Mouse (Mus musculus) testis, adult 2 months (tissue): ENCODE measurements around the gene Olfr813. TPM values are rescaled to one million over a fixed set of nuclear protein-coding genes. Genes with fewer than 3 reads are reported as not detected.
"Not testable (repeated sequence)": the region's sequence is repeated elsewhere in the genome, so short reads cannot be mapped to it uniquely, and the experiment has no call there.

ENCODE experiments used
- H3K27ac ChIP-seq: fragments of 200-500 bp; 2 replicates; pipeline ENCODE4 v1.5.1; 2012; ENCODE audit warnings: low read depth, low read length; ENCODE audit not compliant: control insufficient read depth, insufficient read depth
- H3K27me3 ChIP-seq: fragments of 200-500 bp; 2 replicates; pipeline ENCODE4 v1.6.1; 2012; ENCODE audit warnings: mild to moderate bottlenecking, low read length, moderate library complexity; ENCODE audit not compliant: control insufficient read depth, insufficient read depth
- H3K36me3 ChIP-seq: fragments of 200-500 bp; 2 replicates; pipeline ENCODE4 v1.6.1; 2012; ENCODE audit warnings: mild to moderate bottlenecking, low read length; ENCODE audit not compliant: control insufficient read depth, insufficient read depth
- H3K4me1 ChIP-seq: fragments of 200-500 bp; 2 replicates; pipeline ENCODE4 v1.6.1; 2012; ENCODE audit warnings: low read length; ENCODE audit not compliant: control insufficient read depth, insufficient read depth
- H3K4me3 ChIP-seq: fragments of 200-500 bp; 2 replicates; pipeline ENCODE4 v1.5.1; 2012; ENCODE audit warnings: low read depth, mild to moderate bottlenecking, low read length, moderate library complexity, mixed read lengths; ENCODE audit not compliant: control insufficient read depth
- CTCF ChIP-seq: fragments of 200-500 bp; IDR thresholded peaks from 2 replicates; pipeline ENCODE4 v1.5.1; 2012; ENCODE audit warnings: low read depth, mild to moderate bottlenecking, inconsistent platforms, low read length, moderate library complexity; ENCODE audit not compliant: control insufficient read depth, insufficient read depth, insufficient replicate concordance
- POLR2A ChIP-seq: fragments of 200-500 bp; IDR thresholded peaks from 2 replicates; pipeline ENCODE4 v1.6.1; 2012; ENCODE audit warnings: low read depth, mild to moderate bottlenecking, inconsistent platforms, low read length, moderate library complexity; ENCODE audit not compliant: control insufficient read depth
- polyA plus RNA-seq: library from polyadenylated mRNA; depleted of rRNA; stranded (reverse); fragments of >200 nt; gene quantifications from 2 replicates; pipeline ENCODE4 v1.2.3, GENCODE M21; 2012; rRNA removed

Gene Olfr813
- not detected in 2 replicates for polyA plus RNA-seq

- TF ChIP-seq POLR2A (no peak), CTCF (no peak)
- Histone ChIP-seq H3K27ac (no peak within 1 kb of the TSS), H3K27me3 (no peaks in the 10 kb centered on the region), H3K36me3 (no peaks in the 10 kb centered on the region), H3K4me1 (no peaks in the 10 kb centered on the region), H3K4me3 (no peak within 1 kb of the TSS)
These were observed at the start of gene Olfr813 for GRCm38 (mm10) chr10:129855067-129855466. Olfr813 (plus strand) TSS chr10:129855367.

- Histone ChIP-seq H3K4me1 (no peaks in the 10 kb centered on the region), H3K36me3 (no peaks in the 10 kb centered on the region), H3K27ac (no peak within 1 kb of the TSS), H3K27me3 (no peaks in the 10 kb centered on the region), H3K4me3 (no peak within 1 kb of the TSS)
- TF ChIP-seq POLR2A, result no peak
- TF ChIP-seq CTCF, result no peak
These were observed 9.2 kb upstream of the Olfr813 start, which contains the start of gene Olfr812 for GRCm38 (mm10) chr10:129845994-129846393. Olfr812 (minus strand) TSS chr10:129846094.

GRCm38 (mm10) chr10:129847343-129847742, 7.8 kb upstream of the Olfr813 start:
- no peak overlapping the region for H3K4me3 ChIP-seq

GRCm38 (mm10) chr10:129879751-129880150, 24.6 kb downstream of the Olfr813 start, which contains the start of gene Olfr814:
Olfr814 (minus strand) TSS chr10:129879851.
- H3K4me3 ChIP-seq, H3K27ac ChIP-seq, H3K36me3 ChIP-seq, H3K4me1 ChIP-seq, H3K27me3 ChIP-seq: not testable (repeated sequence)

More at GRCm38 (mm10) chr10:129847343-129847742, 7.8 kb upstream of the Olfr813 start:
- no peaks in the 10 kb centered on the region for H3K27me3 ChIP-seq
- no peak for TF ChIP-seq POLR2A
- no peak for TF ChIP-seq CTCF
- H3K4me1 ChIP-seq, result no peaks in the 10 kb centered on the region
- H3K36me3 ChIP-seq, result no peaks in the 10 kb centered on the region
- no peak overlapping the region for H3K27ac ChIP-seq

- H3K36me3 ChIP-seq, H3K4me3 ChIP-seq, H3K27ac ChIP-seq, H3K4me1 ChIP-seq, H3K27me3 ChIP-seq: not testable (repeated sequence)
These were observed 30.3 kb downstream of the Olfr813 start for GRCm38 (mm10) chr10:129885496-129885895.

- TF ChIP-seq CTCF, result no peak
- TF ChIP-seq POLR2A, result no peak
- H3K27me3 ChIP-seq, result no peaks in the 10 kb centered on the region
- H3K36me3 ChIP-seq, result no peaks in the 10 kb centered on the region
- H3K4me1 ChIP-seq, result no peaks in the 10 kb centered on the region
- H3K27ac ChIP-seq, result no peak overlapping the region
- H3K4me3 ChIP-seq, result no peak overlapping the region
These were observed 30.8 kb downstream of the Olfr813 start for GRCm38 (mm10) chr10:129885934-129886333.

- not testable (repeated sequence) for H3K4me3 ChIP-seq, H3K36me3 ChIP-seq, H3K4me1 ChIP-seq, H3K27ac ChIP-seq, H3K27me3 ChIP-seq
These were observed 50.6 kb downstream of the Olfr813 start, which contains the start of gene Olfr815 for GRCm38 (mm10) chr10:129905767-129906166. Olfr815 (minus strand) TSS chr10:129905867.

Other genes with a start within 250 kb of the Olfr813 start
- gene Olfr796, start 242.8 kb upstream of the Olfr813 start, polyA plus RNA-seq, result not detected in 2 replicates
- not detected in 2 replicates for gene Olfr798, start 227.4 kb upstream of the Olfr813 start, polyA plus RNA-seq
- gene Olfr799, start 217.9 kb upstream of the Olfr813 start, polyA plus RNA-seq, result not detected in 2 replicates
- not detected in 2 replicates for gene Olfr800, start 197.7 kb upstream of the Olfr813 start, polyA plus RNA-seq
- not detected in 2 replicates for gene Olfr801, start 181.5 kb upstream of the Olfr813 start, polyA plus RNA-seq
- gene Olfr802, start 167.2 kb upstream of the Olfr813 start, polyA plus RNA-seq, result not detected in 2 replicates
- gene Olfr803, start 161.1 kb upstream of the Olfr813 start, polyA plus RNA-seq, result not detected in 2 replicates
- not detected in 2 replicates for gene Olfr804, start 152.2 kb upstream of the Olfr813 start, polyA plus RNA-seq
- gene Olfr805, start 126.0 kb upstream of the Olfr813 start, polyA plus RNA-seq, result 0.04 TPM in 1 of 2 replicates, not detected in the other
- gene Olfr806, start 113.4 kb upstream of the Olfr813 start, polyA plus RNA-seq, result not detected in 2 replicates
- gene Olfr807, start 97.6 kb upstream of the Olfr813 start, polyA plus RNA-seq, result not detected in 2 replicates
- gene Olfr808, start 89.9 kb upstream of the Olfr813 start, polyA plus RNA-seq, result not detected in 2 replicates
- not detected in 2 replicates for gene Olfr809, start 80.7 kb upstream of the Olfr813 start, polyA plus RNA-seq
- not detected in 2 replicates for gene Olfr810, start 60.5 kb upstream of the Olfr813 start, polyA plus RNA-seq
- gene Olfr811, start 51.0 kb upstream of the Olfr813 start, polyA plus RNA-seq, result not detected in 2 replicates
- gene Olfr812, start 9.3 kb upstream of the Olfr813 start, polyA plus RNA-seq, result not detected in 2 replicates
- not detected in 2 replicates for gene Olfr814, start 24.5 kb downstream of the Olfr813 start, polyA plus RNA-seq
- gene Olfr815, start 50.5 kb downstream of the Olfr813 start, polyA plus RNA-seq, result not detected in 2 replicates
- not detected in 2 replicates for gene Olfr816, start 60.2 kb downstream of the Olfr813 start, polyA plus RNA-seq
- not detected in 2 replicates for gene Olfr818, start 93.7 kb downstream of the Olfr813 start, polyA plus RNA-seq
- gene Olfr819, start 111.9 kb downstream of the Olfr813 start, polyA plus RNA-seq, result not detected in 2 replicates
- not detected in 2 replicates for gene Olfr247, start 120.8 kb downstream of the Olfr813 start, polyA plus RNA-seq
- gene Gm10310, start 129.7 kb downstream of the Olfr813 start, polyA plus RNA-seq, result not detected in 2 replicates
- gene Olfr820, start 157.3 kb downstream of the Olfr813 start, polyA plus RNA-seq, result not detected in 2 replicates
- not detected in 2 replicates for gene Olfr821, start 175.0 kb downstream of the Olfr813 start, polyA plus RNA-seq
- not detected in 2 replicates for gene Olfr822, start 215.8 kb downstream of the Olfr813 start, polyA plus RNA-seq